ENCODE assay signal across 8 mouse cellular contexts in the genomic region with DNA sequence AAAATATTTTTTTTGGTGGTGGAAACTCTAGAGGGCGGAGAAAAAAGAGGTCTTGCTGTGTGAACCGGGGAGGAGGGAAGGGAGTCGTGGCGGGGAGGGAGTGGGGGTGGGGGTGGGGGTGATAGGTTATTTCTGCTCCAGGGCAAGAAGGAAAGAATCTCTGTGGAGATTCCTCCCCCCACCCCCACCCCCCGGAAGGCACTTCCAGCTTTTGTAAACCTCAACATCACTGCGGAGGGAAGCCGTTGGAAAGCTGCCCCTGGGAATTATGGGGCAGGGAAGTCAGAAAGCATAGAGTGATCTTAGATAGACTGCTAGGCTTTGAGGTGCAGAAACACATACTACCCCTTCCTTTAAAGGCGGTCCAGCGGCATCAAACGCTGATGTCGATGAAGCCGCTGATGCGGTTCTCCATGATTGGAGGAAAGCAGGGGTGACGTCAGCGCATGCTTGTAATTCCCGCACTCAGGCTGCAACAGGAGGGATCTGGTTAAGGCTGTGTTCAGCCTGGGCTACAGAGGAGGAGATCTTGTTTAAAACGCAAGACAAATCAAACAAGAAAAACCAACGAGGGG.
DNase-seq lines count a peak whose midpoint lies in the region; ATAC-seq and TF ChIP-seq lines count a peak whose summit lies in the region.

No protein-coding gene starts in this region.

- peak; percentile 41 to 46 for DNase-seq in B cell, adult 2 months
- peak; percentile 71 to 78 for DNase-seq in adrenal gland, postnatal 36 days
- peak; percentile 65 for DNase-seq in fibroblast of lung, adult 2 months (ENCODE audit: low read depth)
- peak; percentile 95 for DNase-seq in kidney, postnatal 0 days (ENCODE audit: low spot score)
- peak; percentile 67 for DNase-seq in liver
- DNase-seq in midbrain, postnatal 0 days (ENCODE audit: low spot score): peak; percentile 94

- H3K36me3 ChIP-seq in heart, embryonic 14.5 days (ENCODE audit: control insufficient read depth, insufficient read depth, low read length): no peaks in the 10 kb centered on the region
- no peaks in the 10 kb centered on the region for H3K36me3 ChIP-seq in kidney, postnatal 0 days (ENCODE audit: insufficient read depth, low read length)
- H3K36me3 ChIP-seq in midbrain, postnatal 0 days (ENCODE audit: insufficient read depth, low read length): no peaks in the 10 kb centered on the region
- H3K36me3 ChIP-seq in stomach, embryonic 14.5 days (ENCODE audit: control insufficient read depth, insufficient read depth, low read length): no peaks in the 10 kb centered on the region

- peak overlapping the region; percentile 90 to 94 for H3K27ac ChIP-seq in heart, embryonic 14.5 days (replicated peaks in 1 of 2; ENCODE audit: control insufficient read depth in 1 of 2, insufficient read depth in 1 of 2, low read depth in 2 of 2, low read length in 2 of 2)
- peak overlapping the region; percentile 58 for H3K27ac ChIP-seq in kidney, postnatal 0 days
- H3K27ac ChIP-seq in midbrain, postnatal 0 days (ENCODE audit: low read depth, low read length): peak overlapping the region; percentile 59
- H3K27ac ChIP-seq in stomach, embryonic 14.5 days (ENCODE audit: low read length): peak overlapping the region; percentile 75

- no peaks in the 10 kb centered on the region for H3K9me3 ChIP-seq in heart, embryonic 14.5 days (ENCODE audit: control insufficient read depth, low read length)
- no peaks in the 10 kb centered on the region for H3K9me3 ChIP-seq in kidney, postnatal 0 days (replicated peaks; ENCODE audit: low read length)
- no peaks in the 10 kb centered on the region for H3K9me3 ChIP-seq in midbrain, postnatal 0 days (ENCODE audit: low read length)
- H3K9me3 ChIP-seq in stomach, embryonic 14.5 days (ENCODE audit: control insufficient read depth, low read depth, low read length): no peaks in the 10 kb centered on the region

- H3K4me2 ChIP-seq in heart, embryonic 14.5 days (ENCODE audit: low read length): peak overlapping the region; percentile 79
- H3K4me2 ChIP-seq in kidney, postnatal 0 days (ENCODE audit: low read length): peak overlapping the region; percentile 69
- H3K4me2 ChIP-seq in midbrain, postnatal 0 days (ENCODE audit: low read depth, low read length, poor library complexity, severe bottlenecking): peak overlapping the region; percentile 92
- peak overlapping the region; percentile 60 for H3K4me2 ChIP-seq in stomach, embryonic 14.5 days (replicated peaks; ENCODE audit: low read depth, low read length)

- peak overlapping the region; percentile 77 for H3K9ac ChIP-seq in heart, embryonic 14.5 days (ENCODE audit: low read length)
- peak overlapping the region; percentile 51; the same call in 1 of the 2 replicates for H3K9ac ChIP-seq in kidney, postnatal 0 days (ENCODE audit: low read depth, low read length)
- peak overlapping the region; percentile 46; the same call in 1 of the 2 replicates for H3K9ac ChIP-seq in midbrain, postnatal 0 days (replicated peaks; ENCODE audit: low read length, poor library complexity, severe bottlenecking)
- peak overlapping the region; percentile 22 for H3K9ac ChIP-seq in stomach, embryonic 14.5 days (replicated peaks; ENCODE audit: low read depth, low read length)

- no peaks in the 10 kb centered on the region for H3K27me3 ChIP-seq in heart, embryonic 14.5 days (ENCODE audit: control insufficient read depth, insufficient read depth, low read length)
- no peaks in the 10 kb centered on the region for H3K27me3 ChIP-seq in kidney, postnatal 0 days (ENCODE audit: insufficient read depth, low read length)
- H3K27me3 ChIP-seq in midbrain, postnatal 0 days (ENCODE audit: insufficient read depth, low read length): no peaks in the 10 kb centered on the region
- H3K27me3 ChIP-seq in stomach, embryonic 14.5 days (ENCODE audit: control insufficient read depth, insufficient read depth, low read length): no peaks in the 10 kb centered on the region

- TF ChIP-seq CTCF in kidney, postnatal 0 days (IDR thresholded peaks at IDR 0.05; ENCODE audit: low read depth): no peak
- TF ChIP-seq CTCF in midbrain, postnatal 0 days (IDR thresholded peaks at IDR 0.05): no peak

- H3K4me3 ChIP-seq in heart, embryonic 14.5 days (ENCODE audit: control insufficient read depth in 1 of 2, insufficient read depth in 1 of 2, low read depth in 1 of 2, low read length in 2 of 2): peak overlapping the region; percentile 56 to 60
- peak overlapping the region; percentile 43 for H3K4me3 ChIP-seq in kidney, postnatal 0 days (replicated peaks; ENCODE audit: low read depth, low read length)
- peak overlapping the region; percentile 46 for H3K4me3 ChIP-seq in midbrain, postnatal 0 days (ENCODE audit: low read depth, low read length)
- H3K4me3 ChIP-seq in stomach, embryonic 14.5 days (ENCODE audit: low read depth, low read length): peak overlapping the region; percentile 39

- peaks cover 19 to 26% of the 10 kb centered on the region in 2 experiments for H3K4me1 ChIP-seq in heart, embryonic 14.5 days (ENCODE audit: control insufficient read depth in 2 of 2, insufficient read depth in 2 of 2, low read length in 2 of 2)
- peaks cover 5% of the 10 kb centered on the region; the same call in 1 of the 2 replicates for H3K4me1 ChIP-seq in kidney, postnatal 0 days (replicated peaks; ENCODE audit: insufficient read depth, low read length)
- no peaks in the 10 kb centered on the region for H3K4me1 ChIP-seq in midbrain, postnatal 0 days (ENCODE audit: insufficient read depth, low read length)
- H3K4me1 ChIP-seq in stomach, embryonic 14.5 days (ENCODE audit: control insufficient read depth, insufficient read depth, low read length): peaks cover 3% of the 10 kb centered on the region; the same call in 1 of the 2 replicates

- peak; percentile 67 for ATAC-seq in heart, embryonic 14.5 days (ENCODE audit: insufficient number of reproducible peaks, insufficient read depth, low FRiP score, low read depth)
- ATAC-seq in kidney, postnatal 0 days (replicated peaks; ENCODE audit: low FRiP score, low read depth): peak; percentile 84
- ATAC-seq in midbrain, postnatal 0 days (ENCODE audit: low FRiP score): peak; percentile 92
- peak; percentile 82; the same call in 1 of the 2 replicates for ATAC-seq in stomach, embryonic 14.5 days (ENCODE audit: insufficient number of reproducible peaks, insufficient read depth, low FRiP score, low read depth)

- under 1% methylated on average over 18 of the region's 18 CpGs for WGBS in heart, embryonic 14.5 days
- under 1% methylated on average over 18 of the region's 18 CpGs for WGBS in kidney, postnatal 0 days
- 2% methylated on average over 18 of the region's 18 CpGs for WGBS in midbrain, postnatal 0 days
- under 1% methylated on average over 18 of the region's 18 CpGs for whole genome bisulfite sequencing in stomach, embryonic 14.5 days

Comparison
In these comparisons a context has a peak if more than half of its experiments do, and no peak if none do; other contexts are left out.
1. Peak in every context shown above with its lines: DNase-seq, ATAC-seq, H3K4me3 ChIP-seq and H3K27ac ChIP-seq.
2. DNase-seq: peak in every context shown above with its lines; median percentile 95 in kidney, postnatal 0 days; 94 in midbrain, postnatal 0 days; 74 in adrenal gland, postnatal 36 days; 67 in liver; 65 in fibroblast of lung, adult 2 months; 44 in B cell, adult 2 months.
3. H3K9ac ChIP-seq: peak in every context shown above with its lines; median percentile 77 in heart, embryonic 14.5 days; 51 in kidney, postnatal 0 days; 46 in midbrain, postnatal 0 days; 22 in stomach, embryonic 14.5 days.